Mouse (Mus musculus) adipocyte (in vitro differentiated cells): ENCODE results near the gene Nudt22.

Experiments
- DNase-seq: peaks from one replicate; pipeline ENCODE4 v3.0.0-alpha.2; 2016; ENCODE audit warnings: low spot score

Nudt22 gene

GRCm38 (mm10) chr19:6996006-6996405, at the start of gene Nudt22, which contains the start of gene Trpt1:
Nudt22 (minus strand) TSS chr19:6996117.
Trpt1 (plus strand) TSS chr19:6996131.
- DNase-seq = peak; percentile 91

- no peak for DNase-seq
Measured at GRCm38 (mm10) chr19:7044706-7045105, 48.8 kb upstream of the Nudt22 start.

- DNase-seq = peak; percentile 26
Measured at GRCm38 (mm10) chr19:7044279-7044678, 48.4 kb upstream of the Nudt22 start.

- no peak for DNase-seq
Measured at GRCm38 (mm10) chr19:7041171-7041570, 45.3 kb upstream of the Nudt22 start.

DNA sequence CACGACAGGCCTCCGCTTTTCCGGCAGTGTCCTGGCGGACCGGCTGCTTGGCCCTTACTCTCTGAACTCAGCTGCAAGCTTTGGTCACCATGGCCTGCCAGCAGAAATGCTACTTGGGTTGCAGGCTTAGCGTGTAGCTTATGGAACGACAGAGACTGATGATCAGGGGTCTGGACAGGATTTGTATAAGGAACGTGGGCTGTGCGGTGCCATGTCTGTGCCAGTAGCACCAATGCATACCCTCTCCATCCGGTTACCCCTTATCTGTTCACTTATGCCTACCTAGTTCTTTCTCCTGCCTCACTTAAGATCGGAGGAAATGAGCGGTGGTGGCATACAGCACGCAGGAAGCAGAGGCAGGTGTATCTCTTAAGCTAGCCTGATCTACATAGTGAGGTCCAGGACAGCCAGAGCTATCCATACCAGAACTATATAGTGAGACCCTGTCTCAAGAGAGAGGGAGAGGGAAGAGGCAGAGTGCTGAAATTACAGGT, 44.8 kb upstream of the Nudt22 start:
- DNase-seq = no peak

DNA sequence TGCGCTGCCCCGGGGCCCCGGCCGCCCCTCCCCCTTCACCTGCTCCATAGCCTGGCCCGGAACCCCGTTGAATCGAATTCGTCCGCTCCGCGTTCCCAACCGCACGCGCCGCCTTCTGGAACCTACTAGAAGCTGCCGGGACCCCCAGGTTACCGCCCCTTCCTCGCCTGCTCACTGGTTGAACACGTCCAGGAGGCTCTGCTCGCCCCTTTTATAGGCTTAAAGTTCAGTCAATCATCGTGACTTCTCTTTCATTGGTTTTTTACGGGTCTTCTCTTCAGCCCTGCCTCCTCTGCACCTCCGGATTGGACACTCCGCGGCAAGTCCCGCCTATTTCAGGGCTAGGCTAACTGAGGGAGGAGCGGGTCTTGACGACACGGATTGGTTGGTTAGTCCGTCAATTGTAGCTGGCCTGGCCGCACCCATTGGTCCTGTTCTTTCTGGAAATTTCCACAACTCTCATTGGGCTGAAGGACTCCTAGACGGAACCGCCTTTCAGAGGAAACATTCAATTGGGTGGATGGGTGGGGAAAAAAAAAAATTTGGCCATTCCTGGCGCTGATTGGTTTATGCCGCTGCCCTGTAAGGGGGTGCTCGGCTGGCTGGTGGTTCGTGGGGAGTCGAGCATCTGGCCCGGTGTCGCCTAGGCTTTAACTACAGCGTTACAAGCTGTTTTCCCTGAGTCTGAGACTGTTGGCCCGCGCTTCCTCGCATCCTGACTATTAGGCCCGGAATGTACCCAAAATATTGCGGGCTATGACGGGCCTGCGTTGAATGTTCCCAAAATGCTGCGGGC, 44.1 kb upstream of the Nudt22 start, which contains the start of gene Stip1:
Stip1 (minus strand) TSS at position 127 of the 796 bp plus-strand sequence.
- DNase-seq = peak; percentile 100

DNA sequence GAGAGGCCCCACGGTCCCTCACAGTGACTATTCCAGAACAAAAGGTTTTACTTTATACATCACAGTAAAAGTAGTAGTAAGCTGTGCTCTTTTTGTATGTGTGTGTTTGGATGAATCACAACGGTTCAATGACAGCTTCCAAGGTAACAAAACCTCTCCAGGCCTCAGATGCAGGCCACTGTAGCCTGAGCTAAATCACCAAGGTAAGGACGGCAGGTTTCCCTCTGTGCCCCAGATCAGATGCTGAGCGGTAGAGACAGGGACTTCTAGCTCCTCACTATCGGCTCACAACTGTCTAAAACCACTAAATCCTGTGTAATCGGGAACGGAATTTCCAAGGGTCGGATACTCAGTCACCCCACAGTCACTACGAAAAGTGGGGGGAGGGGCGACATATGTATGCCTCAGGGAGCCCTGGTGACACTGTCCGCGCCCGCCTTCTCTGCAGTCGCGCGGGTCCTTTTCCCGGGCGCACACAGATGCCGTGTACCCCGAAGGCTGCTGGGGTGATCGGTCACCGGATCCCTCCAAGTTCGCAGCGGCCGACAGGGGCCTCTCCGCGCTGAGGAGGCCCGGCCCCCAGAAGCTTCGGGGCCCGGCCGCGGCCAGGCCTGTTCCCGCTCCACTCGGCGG, 43.3 kb upstream of the Nudt22 start:
- DNase-seq = peak; percentile 55

DNA sequence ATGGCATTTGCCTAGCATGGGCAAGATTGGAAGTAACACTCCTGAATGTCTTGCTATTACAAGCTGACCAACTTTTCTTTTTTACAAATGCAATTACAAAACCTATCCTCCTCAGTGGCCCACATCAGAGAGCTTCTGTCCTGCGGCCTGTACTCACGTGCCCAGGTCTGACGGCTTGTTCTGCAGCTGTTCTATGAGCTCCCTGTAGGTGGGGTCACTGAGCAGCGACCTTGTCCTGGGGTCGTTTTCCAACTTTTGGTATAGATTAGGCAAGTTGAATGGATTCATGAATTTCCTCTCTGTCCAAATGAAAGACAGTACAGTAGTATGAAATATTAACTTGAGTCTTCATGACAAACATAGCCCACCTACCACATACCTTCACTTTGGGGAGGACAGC, 38.1 kb upstream of the Nudt22 start:
- no peak for DNase-seq

- no peak for DNase-seq
Measured at GRCm38 (mm10) chr19:7029531-7029930, 33.6 kb upstream of the Nudt22 start.

DNA sequence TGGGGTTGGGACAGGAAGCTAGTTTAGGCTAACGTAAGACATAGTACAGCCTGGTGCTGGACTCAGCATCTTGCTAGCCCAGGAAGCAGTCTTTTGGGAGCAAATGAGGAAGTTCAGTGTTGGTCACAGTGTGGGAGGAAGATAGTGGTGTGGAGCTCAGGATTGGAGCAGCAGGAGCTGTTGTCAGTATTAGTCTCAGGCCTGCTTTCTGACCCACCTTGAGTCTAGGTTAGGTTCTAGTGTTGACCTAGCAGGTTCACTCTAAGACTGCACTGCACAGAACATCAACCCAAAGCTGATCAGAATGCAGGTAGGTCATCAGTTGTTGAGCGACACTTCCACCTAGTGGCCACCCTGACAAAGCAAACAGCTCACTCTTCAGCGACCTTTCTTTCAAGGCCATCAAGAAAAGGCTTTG, 24.3 kb upstream of the Nudt22 start:
- peak; percentile 70 for DNase-seq

- no peak for DNase-seq
Measured at GRCm38 (mm10) chr19:7019191-7019590, 23.3 kb upstream of the Nudt22 start, which contains the start of gene Fermt3. Fermt3 (minus strand) TSS chr19:7019469.

DNA sequence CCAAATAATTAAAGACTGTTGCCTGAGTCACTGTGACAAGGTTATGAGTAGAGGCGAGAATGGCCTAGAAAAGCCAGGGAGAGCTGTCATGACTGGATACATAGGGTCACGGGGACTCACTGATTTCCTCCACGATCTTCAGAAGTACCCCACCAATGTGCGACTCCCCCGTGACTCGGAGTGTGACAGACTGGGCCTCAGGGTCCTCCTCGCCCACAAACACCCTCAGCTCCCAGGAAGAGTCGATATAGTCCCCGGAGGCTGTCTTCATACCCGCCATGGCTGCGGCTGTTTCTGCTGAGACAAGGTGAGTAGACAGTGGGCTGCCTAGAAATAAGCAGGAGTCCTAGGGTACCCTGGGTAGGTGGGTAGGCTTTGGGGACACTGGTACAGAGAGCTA, 22.6 kb upstream of the Nudt22 start:
- DNase-seq = no peak

- no peak for DNase-seq
Measured at GRCm38 (mm10) chr19:7017541-7018457, 21.9 kb upstream of the Nudt22 start.

GRCm38 (mm10) chr19:7014481-7015135, 18.7 kb upstream of the Nudt22 start:
- DNase-seq = no peak

DNA sequence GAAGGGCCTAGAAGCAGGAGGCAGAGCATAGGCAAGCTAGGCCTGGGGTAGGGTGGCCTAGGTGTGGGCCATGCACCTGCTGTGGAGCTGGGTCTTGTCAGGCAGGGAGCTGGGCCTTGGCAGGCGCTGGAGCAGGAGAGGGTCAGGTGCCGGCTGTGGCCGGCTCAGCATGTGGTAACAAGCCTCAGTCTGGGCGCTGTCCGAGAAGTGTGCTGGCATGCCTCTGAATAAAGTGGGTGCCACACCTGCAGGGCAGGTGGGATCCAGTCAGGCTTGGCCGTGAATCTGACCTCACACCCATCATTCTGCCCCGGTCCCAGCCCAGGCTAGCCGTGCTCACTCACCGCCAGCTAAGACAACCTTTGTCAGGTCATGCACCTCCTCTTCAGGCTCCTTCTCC, 18.1 kb upstream of the Nudt22 start:
- DNase-seq = no peak

- DNase-seq = peak; percentile 64
Measured at GRCm38 (mm10) chr19:7012426-7012825, 16.5 kb upstream of the Nudt22 start.

DNA sequence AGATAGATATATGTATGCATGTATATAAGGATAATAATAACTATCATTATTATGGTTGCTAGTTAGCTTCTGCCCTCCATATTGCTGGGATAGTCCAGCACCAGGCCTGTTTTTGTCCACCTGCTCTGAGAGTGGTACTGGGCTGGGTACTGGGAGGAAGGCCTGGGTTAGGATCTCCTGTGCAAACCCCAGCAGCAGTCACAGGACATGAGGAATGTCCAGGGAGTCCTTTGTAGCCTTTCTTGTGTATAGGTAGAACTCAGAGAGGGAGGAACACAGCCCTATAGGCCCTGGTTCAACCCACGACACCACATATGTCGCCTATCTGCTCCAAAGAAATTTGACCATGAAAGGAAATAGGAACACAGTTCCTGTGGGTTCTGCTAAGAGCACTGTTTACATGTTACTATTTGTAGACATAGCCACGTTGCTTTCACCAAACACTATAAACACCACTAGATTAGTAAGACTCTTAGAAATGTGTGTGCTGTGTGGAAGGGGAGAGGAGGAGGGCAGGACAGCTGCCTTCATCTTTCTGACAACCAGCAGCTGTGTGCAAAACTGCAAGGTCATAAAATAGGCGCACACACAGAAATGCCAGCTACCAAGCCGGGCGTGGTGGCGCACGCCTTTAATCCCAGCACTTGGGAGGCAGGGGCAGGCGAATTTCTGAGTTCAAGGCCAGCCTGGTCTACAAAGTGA, 11.1 kb upstream of the Nudt22 start:
- DNase-seq = no peak

GRCm38 (mm10) chr19:6999360-7000063, 3.6 kb upstream of the Nudt22 start:
- no peak for DNase-seq

- no peak for DNase-seq
Measured at GRCm38 (mm10) chr19:6997721-6998290, 1.9 kb upstream of the Nudt22 start.
